Mouse (Mus musculus) liver, adult 2 months (tissue): ENCODE measurements around the gene Tbata. TPM values are rescaled to one million over a fixed set of nuclear protein-coding genes. Genes with fewer than 3 reads are reported as not detected.

Experiments used
- DNase-seq: peaks from one replicate; pipeline ENCODE4 v3.0.0-alpha.2; 2011; ENCODE audit warnings: low read depth, low spot score; ENCODE audit errors: extremely low read depth
- H3K27ac ChIP-seq: fragments of 200-500 bp; replicated peaks from 2 replicates; pipeline ENCODE4 v1.5.1; 2012; ENCODE audit warnings: low read depth, mild to moderate bottlenecking, control low read depth, inconsistent platforms, low read length; ENCODE audit not compliant: insufficient read depth
- H3K27me3 ChIP-seq: fragments of 200-500 bp; 2 replicates; pipeline ENCODE4 v1.6.1; 2012; ENCODE audit warnings: mild to moderate bottlenecking, moderate library complexity, low read length, inconsistent platforms; ENCODE audit not compliant: control insufficient read depth, insufficient read depth
- H3K36me3 ChIP-seq: fragments of 200-500 bp; 2 replicates; pipeline ENCODE4 v1.6.1; 2012; ENCODE audit warnings: low read length, inconsistent platforms; ENCODE audit not compliant: control insufficient read depth, insufficient read depth
- H3K4me1 ChIP-seq: fragments of 200-500 bp; 2 replicates; pipeline ENCODE4 v1.6.1; 2011; ENCODE audit warnings: low read length; ENCODE audit not compliant: control insufficient read depth, insufficient read depth
- H3K4me3 ChIP-seq: fragments of 200-500 bp; 2 replicates; pipeline ENCODE4 v1.5.1; 2011; ENCODE audit warnings: low read depth, mild to moderate bottlenecking, control low read depth, low read length, moderate library complexity; ENCODE audit not compliant: insufficient read depth
- H3K79me2 ChIP-seq: fragments of 200-500 bp; 2 replicates; pipeline ENCODE4 v1.6.1; 2012; ENCODE audit warnings: inconsistent platforms, mild to moderate bottlenecking, low read length, moderate library complexity; ENCODE audit not compliant: control insufficient read depth, insufficient read depth
- H3K9ac ChIP-seq: fragments of 200-500 bp; 2 replicates; pipeline ENCODE4 v1.6.1; 2012; ENCODE audit warnings: low read depth, mild to moderate bottlenecking, control low read depth, inconsistent platforms, low read length
- CTCF ChIP-seq: fragments of 200-500 bp; IDR thresholded peaks from 2 replicates; pipeline ENCODE4 v1.5.1; 2011; ENCODE audit warnings: low read depth, low read length, control low read depth
- POLR2A ChIP-seq: fragments of 200-500 bp; IDR thresholded peaks from 2 replicates; pipeline ENCODE4 v1.6.1; 2011; ENCODE audit warnings: low read length, control low read depth; ENCODE audit not compliant: insufficient read depth; ENCODE audit errors: extremely low read depth
- WGBS: fragments of 180-500 bp; shearing (Covaris S2); methylation state at CpG from one replicate; pipeline ENCODE4 v1.1.7; 2018; 5-methylcytosine and 5-hydroxymethylcytosine counted together
- polyA plus RNA-seq: library from polyadenylated mRNA; depleted of rRNA; stranded (reverse); fragments of >200 nt; gene quantifications from 2 replicates; pipeline ENCODE4 v1.2.3, GENCODE M21; 2012
- total RNA-seq: library from RNA; depleted of rRNA; stranded (reverse); fragments of >200 nt; gene quantifications from 2 replicates; pipeline ENCODE4 v1.2.3, GENCODE M21; 2014

Tbata gene
- total and polyA plus RNA-seq, 2 experiments: not detected

GRCm38 (mm10) chr10:61178687-61179086 lies 6.9 kb downstream of the Tbata start:
- Histone ChIP-seq H3K4me3 (no peak overlapping the region), H3K79me2 (no peaks in the 10 kb centered on the region), H3K27ac (no peak overlapping the region), H3K27me3 (no peaks in the 10 kb centered on the region), H3K4me1 (no peaks in the 10 kb centered on the region), H3K9ac (no peak overlapping the region), H3K36me3 (no peaks in the 10 kb centered on the region)
- no peak for DNase-seq
- TF ChIP-seq POLR2A (no peak), CTCF (no peak)
- 90% methylated on average over 8 of the region's 8 CpGs for WGBS

GRCm38 (mm10) chr10:61179927-61180326 lies 8.2 kb downstream of the Tbata start:
- Histone ChIP-seq H3K79me2 (no peaks in the 10 kb centered on the region), H3K4me3 (no peak overlapping the region), H3K36me3 (no peaks in the 10 kb centered on the region), H3K9ac (no peak overlapping the region), H3K4me1 (no peaks in the 10 kb centered on the region), H3K27ac (no peak overlapping the region), H3K27me3 (no peaks in the 10 kb centered on the region)
- no peak for DNase-seq
- 77% methylated on average over 6 of the region's 6 CpGs for WGBS
- TF ChIP-seq POLR2A (no peak), CTCF (no peak)

- no peaks in the 10 kb centered on the region for H3K36me3 ChIP-seq
- DNase-seq: no peak
- no peaks in the 10 kb centered on the region for H3K79me2 ChIP-seq
- no peaks in the 10 kb centered on the region for H3K4me1 ChIP-seq
- no peaks in the 10 kb centered on the region for H3K27me3 ChIP-seq
- H3K4me3 ChIP-seq: no peak overlapping the region
- WGBS: 77% methylated on average over 3 of the region's 3 CpGs
- no peak overlapping the region for H3K9ac ChIP-seq
- no peak for TF ChIP-seq POLR2A
- no peak for TF ChIP-seq CTCF
- H3K27ac ChIP-seq: no peak overlapping the region
Measured at GRCm38 (mm10) chr10:61187001-61187400, 15.2 kb downstream of the Tbata start.

- Histone ChIP-seq H3K27me3 (no peaks in the 10 kb centered on the region), H3K9ac (no peak overlapping the region), H3K27ac (no peak overlapping the region), H3K4me3 (no peak overlapping the region), H3K4me1 (no peaks in the 10 kb centered on the region), H3K79me2 (no peaks in the 10 kb centered on the region), H3K36me3 (no peaks in the 10 kb centered on the region)
- TF ChIP-seq CTCF (no peak), POLR2A (no peak)
- no peak for DNase-seq
- WGBS: 69% methylated on average over 3 of the region's 3 CpGs
Measured at GRCm38 (mm10) chr10:61188010-61188409, 16.3 kb downstream of the Tbata start.

- no peak overlapping the region for H3K9ac ChIP-seq
- H3K36me3 ChIP-seq: no peaks in the 10 kb centered on the region
- H3K27me3 ChIP-seq: no peaks in the 10 kb centered on the region
- H3K27ac ChIP-seq: no peak overlapping the region
- no peaks in the 10 kb centered on the region for H3K79me2 ChIP-seq
- TF ChIP-seq POLR2A: no peak
- TF ChIP-seq CTCF: no peak
- no peak for DNase-seq
- 86% methylated on average over 9 of the region's 9 CpGs for WGBS
- no peak overlapping the region for H3K4me3 ChIP-seq
- H3K4me1 ChIP-seq: peaks cover under 1% of the 10 kb centered on the region; the same call in 1 of the 2 replicates
Measured at GRCm38 (mm10) chr10:61194611-61195010, 22.9 kb downstream of the Tbata start.

GRCm38 (mm10) chr10:61195216-61195615 lies 23.5 kb downstream of the Tbata start:
- WGBS: 74% methylated on average over 8 of the region's 8 CpGs
- TF ChIP-seq POLR2A: no peak
- TF ChIP-seq CTCF: no peak
- no peak overlapping the region for H3K4me3 ChIP-seq
- peak; percentile 10 for DNase-seq
- H3K4me1 ChIP-seq: peaks cover 2% of the 10 kb centered on the region
- no peak overlapping the region for H3K9ac ChIP-seq
- no peaks in the 10 kb centered on the region for H3K36me3 ChIP-seq
- H3K27me3 ChIP-seq: no peaks in the 10 kb centered on the region
- no peaks in the 10 kb centered on the region for H3K79me2 ChIP-seq
- no peak overlapping the region for H3K27ac ChIP-seq
